Mouse (Mus musculus) stomach, adult 2 months (tissue): ENCODE data around the gene Phgdh. TPM values are rescaled to one million over a fixed set of nuclear protein-coding genes. Genes with fewer than 3 reads are reported as not detected.

Experiments
- polyA plus RNA-seq: library from polyadenylated mRNA; depleted of rRNA; stranded (reverse); fragments of >200 nt; gene quantifications from 2 replicates; pipeline ENCODE4 v1.2.3, GENCODE M21; 2012; rRNA removed

Phgdh gene
- 24.4 and 27.4 TPM in 2 replicates for polyA plus RNA-seq

DNA sequence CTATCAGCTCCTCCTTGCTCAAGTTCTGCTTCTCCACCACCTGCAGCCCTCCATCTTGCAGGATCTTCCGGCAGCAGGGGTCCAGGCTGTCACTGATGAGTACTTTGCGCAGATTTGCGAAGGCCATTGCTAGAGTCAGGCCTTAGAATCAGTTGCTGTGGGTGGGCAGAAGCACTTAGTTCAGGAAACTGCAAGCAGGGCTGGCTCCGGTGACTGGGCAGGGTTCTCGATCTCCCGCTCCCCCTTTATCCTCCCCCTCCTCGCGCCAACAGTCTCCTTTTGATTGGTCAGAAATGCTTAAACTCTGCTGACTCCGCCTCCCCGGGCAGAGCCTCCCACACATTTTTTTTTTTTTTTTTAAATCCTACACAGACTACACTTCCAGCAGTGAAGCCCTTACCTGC is at the start of gene Phgdh:
Gene Phgdh, minus strand, starts transcription at position 285 of the 404 bp plus-strand sequence.

DNA sequence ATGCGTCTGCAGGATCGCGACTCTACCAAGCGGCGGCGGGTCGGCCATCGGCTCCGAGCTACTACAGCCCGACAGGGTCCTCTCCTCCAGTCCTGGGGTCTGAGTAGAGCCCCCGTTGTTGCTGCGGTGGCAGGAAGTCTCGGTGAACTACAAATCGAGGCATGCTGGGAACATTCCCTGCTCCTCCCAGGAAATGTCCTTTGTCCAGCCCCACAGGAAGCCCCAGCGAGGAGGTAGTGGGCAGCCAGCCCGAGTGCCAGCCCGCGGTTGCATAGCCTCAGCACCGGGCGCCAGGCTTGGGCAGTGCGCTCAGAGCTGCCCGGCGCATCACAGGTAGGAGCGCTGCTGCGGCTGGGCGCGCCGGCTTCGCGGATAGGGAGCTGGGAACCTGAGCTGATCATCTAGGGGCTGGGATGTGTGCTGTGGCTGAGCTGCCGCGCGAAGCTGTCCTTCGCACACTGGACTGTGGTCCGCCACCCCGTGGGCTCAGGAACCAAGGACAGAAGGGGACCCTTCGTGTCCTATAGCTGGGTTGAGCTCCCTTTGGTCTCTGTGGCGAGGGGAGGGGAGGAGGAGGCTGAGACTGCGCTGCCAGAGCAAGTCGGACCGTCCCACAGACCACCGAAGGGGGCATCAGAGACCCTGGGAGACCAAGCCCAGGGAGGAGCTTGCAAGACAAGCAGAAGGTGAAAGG is 42.6 kb upstream of the Phgdh start, which contains the start of gene Zfp697:
Gene Zfp697, plus strand, starts transcription at position 216 of the 694 bp plus-strand sequence.

DNA sequence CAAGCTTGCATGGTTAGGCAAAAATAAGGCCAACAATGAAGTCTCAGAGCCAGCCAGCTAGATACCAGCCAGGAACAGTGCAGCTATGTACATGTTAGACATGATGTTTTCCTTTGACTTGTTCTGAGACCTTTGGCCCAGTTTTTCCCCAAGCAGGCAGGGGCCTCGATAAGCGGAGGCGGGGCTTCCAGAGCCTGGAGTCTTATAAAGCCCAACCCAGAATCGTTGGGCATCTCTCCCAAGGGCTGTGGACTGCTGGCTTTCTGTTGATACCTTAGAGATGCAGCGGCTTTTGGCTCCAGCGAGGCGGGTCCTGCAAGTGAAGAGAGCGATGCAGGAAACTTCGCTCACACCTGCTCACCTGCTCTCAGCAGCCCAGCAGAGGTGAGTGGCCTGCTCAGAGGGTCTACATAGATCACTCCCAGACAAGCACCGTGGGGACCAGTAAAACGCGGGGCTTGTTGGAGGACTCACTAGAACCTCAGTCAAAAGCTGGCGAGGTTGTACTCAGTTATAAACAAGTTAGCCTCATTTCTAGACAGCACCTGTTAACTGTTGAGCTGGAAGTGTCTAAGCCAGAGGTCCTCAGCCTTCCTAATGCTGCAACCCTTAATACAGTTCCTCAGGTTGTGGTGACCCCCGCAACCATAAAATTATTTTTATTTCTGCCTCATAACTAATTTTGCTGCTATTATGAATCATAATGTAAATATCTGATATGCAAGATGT is 59.4 kb downstream of the Phgdh start, which contains the start of gene Hmgcs2:
Gene Hmgcs2, plus strand, starts transcription at position 232 of the 729 bp plus-strand sequence.

Other genes with a start within 250 kb of the Phgdh start
- not detected in 2 replicates for gene Adam30, start 179.4 kb downstream of the Phgdh start, polyA plus RNA-seq
- not detected in 2 replicates for gene Reg4, start 117.8 kb downstream of the Phgdh start, polyA plus RNA-seq
- gene Hmgcs2, start 59.6 kb downstream of the Phgdh start, polyA plus RNA-seq, result 6.0 and 13.6 TPM in 2 replicates
- 0.12 and 0.52 TPM in 2 replicates for gene Zfp697, start 42.5 kb upstream of the Phgdh start, polyA plus RNA-seq
- not detected in 2 replicates for gene Gm4450, start 117.1 kb upstream of the Phgdh start, polyA plus RNA-seq
- not detected in 2 replicates for gene Hsd3b4, start 170.5 kb upstream of the Phgdh start, polyA plus RNA-seq
- gene Gm10681, start 248.8 kb upstream of the Phgdh start, polyA plus RNA-seq, result not detected in 2 replicates